Mouse (Mus musculus): ENCODE results near the gene Col6a1.
"Not testable (repeated sequence)": the region's sequence is repeated elsewhere in the genome, so short reads cannot be mapped to it uniquely, and the experiment has no call there.

Col6a1 gene

GRCm38 (mm10) chr10:76725682-76726285 is at the start of gene Col6a1:
TSS of gene Col6a1 (minus strand) at chr10:76726168.
- DNase-seq (ENCODE audit: low spot score) = peak; percentile 83

- no peak for DNase-seq (ENCODE audit: low spot score)
Measured at GRCm38 (mm10) chr10:76771624-76772023, 45.7 kb upstream of the Col6a1 start.

- DNase-seq (ENCODE audit: low spot score) = no peak
Measured at GRCm38 (mm10) chr10:76771086-76771485, 45.1 kb upstream of the Col6a1 start.

- DNase-seq (ENCODE audit: low spot score) = no peak
Measured at GRCm38 (mm10) chr10:76769581-76769980, 43.6 kb upstream of the Col6a1 start.

GRCm38 (mm10) chr10:76766196-76766595 is 40.2 kb upstream of the Col6a1 start:
- no peak for DNase-seq (ENCODE audit: low spot score)

GRCm38 (mm10) chr10:76764927-76765326 is 39.0 kb upstream of the Col6a1 start:
- no peak for DNase-seq (ENCODE audit: low spot score)

GRCm38 (mm10) chr10:76763016-76763415 is 37.0 kb upstream of the Col6a1 start:
- no peak for DNase-seq (ENCODE audit: low spot score)

- DNase-seq (ENCODE audit: low spot score) = no peak
Measured at GRCm38 (mm10) chr10:76762411-76762810, 36.4 kb upstream of the Col6a1 start.

- DNase-seq (ENCODE audit: low spot score) = no peak
Measured at GRCm38 (mm10) chr10:76759878-76760277, 33.9 kb upstream of the Col6a1 start.

- DNase-seq (ENCODE audit: low spot score) = no peak
Measured at GRCm38 (mm10) chr10:76753640-76754039, 27.7 kb upstream of the Col6a1 start.

- DNase-seq (ENCODE audit: low spot score) = not testable (repeated sequence)
Measured at GRCm38 (mm10) chr10:76744267-76744666, 18.3 kb upstream of the Col6a1 start.

GRCm38 (mm10) chr10:76736764-76737163 is 10.8 kb upstream of the Col6a1 start:
- DNase-seq (ENCODE audit: low spot score) = no peak

- peak; percentile 93 for DNase-seq (ENCODE audit: low spot score)
Measured at GRCm38 (mm10) chr10:76734979-76735378, 9.0 kb upstream of the Col6a1 start.

GRCm38 (mm10) chr10:76733677-76734068 is 7.7 kb upstream of the Col6a1 start:
- no peak for DNase-seq (ENCODE audit: low spot score)

GRCm38 (mm10) chr10:76732881-76733676 is 7.1 kb upstream of the Col6a1 start:
- peak; percentile 87 for DNase-seq (ENCODE audit: low spot score)

GRCm38 (mm10) chr10:76732391-76732790 is 6.4 kb upstream of the Col6a1 start:
- DNase-seq (ENCODE audit: low spot score) = no peak

- DNase-seq (ENCODE audit: low spot score) = no peak
Measured at GRCm38 (mm10) chr10:76731621-76732239, 5.8 kb upstream of the Col6a1 start.

- no peak for DNase-seq (ENCODE audit: low spot score)
Measured at GRCm38 (mm10) chr10:76729631-76730620, 4.0 kb upstream of the Col6a1 start.

GRCm38 (mm10) chr10:76728369-76728768 is 2.4 kb upstream of the Col6a1 start:
- DNase-seq (ENCODE audit: low spot score) = peak; percentile 79

- DNase-seq (ENCODE audit: low spot score) = no peak
Measured at GRCm38 (mm10) chr10:76727301-76727700, 1.3 kb upstream of the Col6a1 start.

- no peak for DNase-seq (ENCODE audit: low spot score)
Measured at GRCm38 (mm10) chr10:76726866-76727265, 898 bp upstream of the Col6a1 start.

GRCm38 (mm10) chr10:76725097-76725496 is 871 bp downstream of the Col6a1 start:
- DNase-seq (ENCODE audit: low spot score) = no peak
